Mouse (Mus musculus): ENCODE results near the gene Tfpt. TPM values are rescaled to one million over a fixed set of nuclear protein-coding genes. Genes with fewer than 3 reads are reported as not detected.

Gene Tfpt
- polyA plus RNA-seq (2017; shearing (Covaris generic)) = 26.4 TPM

DNA sequence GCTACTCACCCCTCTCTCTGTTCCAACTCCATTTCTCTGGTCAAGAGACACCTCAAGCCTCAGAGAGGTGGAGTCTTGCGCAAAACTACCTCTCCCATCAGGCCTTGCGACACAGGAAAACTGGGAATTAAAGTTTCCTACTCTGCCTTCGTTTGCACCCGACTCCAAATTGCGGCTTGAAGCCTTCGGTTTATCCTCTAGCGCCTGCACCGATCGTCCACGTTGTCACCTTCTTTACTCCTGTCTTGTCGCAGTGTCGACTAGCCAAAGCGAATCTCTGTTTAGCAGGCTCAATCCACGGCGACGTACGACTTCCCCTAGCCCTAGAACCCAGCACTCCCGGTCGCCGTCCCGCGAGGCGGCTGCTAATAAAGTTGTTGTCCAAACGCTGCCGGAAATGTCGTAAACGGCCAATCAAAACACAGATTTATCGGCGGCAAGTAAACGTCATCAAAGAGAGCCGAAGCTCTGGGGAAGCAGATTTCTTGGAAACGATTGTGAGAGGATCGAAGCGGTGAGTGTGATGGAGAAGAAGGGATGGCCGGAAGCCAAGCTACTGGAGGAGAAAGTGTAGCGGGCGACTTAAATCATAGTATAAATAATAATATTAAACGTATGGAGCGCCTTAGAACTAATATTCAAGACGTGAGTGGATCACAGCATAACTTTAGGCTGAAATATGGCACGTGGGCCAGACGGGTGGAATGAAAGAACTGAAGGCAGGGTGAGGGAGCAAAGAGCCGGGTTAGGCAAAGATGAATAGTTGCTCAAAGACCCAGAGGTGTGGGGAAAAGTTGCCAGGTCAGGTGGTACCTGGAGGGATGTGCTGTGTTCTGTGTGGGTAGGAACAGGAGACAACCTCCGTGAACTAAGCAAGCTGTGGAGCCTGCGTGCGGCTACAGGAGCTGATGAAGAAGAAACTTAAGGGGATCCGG lies at the start of gene Tfpt, which contains the start of gene Prpf31:
Gene Tfpt, minus strand, starts transcription at position 387 of the 935 bp plus-strand sequence.
Gene Prpf31, plus strand, starts transcription at position 443 of the 935 bp plus-strand sequence.

DNA sequence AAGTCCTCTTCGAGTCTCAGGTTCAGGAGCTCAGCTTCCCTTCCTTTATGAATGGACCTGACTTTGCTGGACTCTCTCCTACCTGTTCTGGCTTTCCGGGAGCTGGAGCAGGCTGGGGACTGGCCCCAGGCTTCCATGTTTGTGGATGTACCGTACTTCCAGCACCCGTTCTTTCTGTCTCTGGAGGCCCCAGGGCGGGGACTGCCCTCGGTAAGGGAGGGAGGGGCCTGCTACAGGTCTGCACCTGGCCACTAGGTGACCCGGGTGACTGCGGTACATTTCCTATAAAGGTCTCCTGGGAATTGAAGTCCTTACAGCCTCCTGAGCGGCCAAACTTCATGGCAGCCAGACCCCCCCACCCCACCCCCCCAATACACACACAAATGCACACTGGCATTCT lies 47.6 kb upstream of the Tfpt start, which contains the start of gene Tmc4:
Gene Tmc4, minus strand, starts transcription at position 212 of the 400 bp plus-strand sequence.

DNA sequence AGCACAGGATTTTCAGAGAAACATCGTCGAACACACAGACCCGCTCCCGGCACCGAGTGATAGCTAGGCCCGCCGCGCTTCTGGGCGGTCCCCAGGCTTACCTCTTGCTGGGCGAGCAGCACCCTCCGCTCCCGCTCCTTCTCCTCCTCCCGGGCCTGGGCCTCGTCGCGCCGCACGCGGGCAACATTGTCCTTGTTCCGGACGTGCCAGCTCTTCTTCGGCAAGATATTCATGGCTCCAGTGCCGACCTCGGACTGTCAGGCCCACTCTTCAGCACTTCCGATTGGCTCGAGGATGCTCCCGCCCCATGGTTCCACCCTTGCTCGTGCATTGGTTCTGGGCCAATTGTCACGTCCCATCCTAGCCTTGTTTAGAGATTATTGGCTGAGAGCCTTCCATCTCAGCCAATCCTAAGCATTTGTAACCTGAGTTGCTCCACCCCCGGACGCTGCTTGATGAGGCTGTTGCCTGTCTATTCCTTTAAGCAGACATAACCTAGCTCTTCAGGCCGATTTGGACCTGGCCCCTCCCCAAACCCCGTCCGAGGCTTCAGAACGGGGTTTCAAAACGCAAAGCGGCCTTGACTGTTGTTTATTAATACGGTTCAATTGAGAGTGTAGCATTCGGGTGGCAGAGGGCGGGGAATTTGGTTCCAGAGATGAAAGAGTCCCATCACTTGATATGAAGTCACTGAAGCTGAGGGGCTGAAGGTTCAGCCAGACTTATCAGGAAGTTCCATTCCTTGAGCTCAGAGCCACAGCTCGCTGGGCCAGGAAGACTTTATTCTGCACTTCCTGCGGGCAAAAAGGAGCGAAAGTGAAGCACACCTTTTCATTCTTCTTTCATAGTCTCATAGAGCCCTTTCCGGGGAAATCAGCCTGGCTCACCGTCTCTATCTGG lies 35.7 kb upstream of the Tfpt start, which contains the start of gene Leng1:
Gene Leng1, minus strand, starts transcription at position 626 of the 900 bp plus-strand sequence.

DNA sequence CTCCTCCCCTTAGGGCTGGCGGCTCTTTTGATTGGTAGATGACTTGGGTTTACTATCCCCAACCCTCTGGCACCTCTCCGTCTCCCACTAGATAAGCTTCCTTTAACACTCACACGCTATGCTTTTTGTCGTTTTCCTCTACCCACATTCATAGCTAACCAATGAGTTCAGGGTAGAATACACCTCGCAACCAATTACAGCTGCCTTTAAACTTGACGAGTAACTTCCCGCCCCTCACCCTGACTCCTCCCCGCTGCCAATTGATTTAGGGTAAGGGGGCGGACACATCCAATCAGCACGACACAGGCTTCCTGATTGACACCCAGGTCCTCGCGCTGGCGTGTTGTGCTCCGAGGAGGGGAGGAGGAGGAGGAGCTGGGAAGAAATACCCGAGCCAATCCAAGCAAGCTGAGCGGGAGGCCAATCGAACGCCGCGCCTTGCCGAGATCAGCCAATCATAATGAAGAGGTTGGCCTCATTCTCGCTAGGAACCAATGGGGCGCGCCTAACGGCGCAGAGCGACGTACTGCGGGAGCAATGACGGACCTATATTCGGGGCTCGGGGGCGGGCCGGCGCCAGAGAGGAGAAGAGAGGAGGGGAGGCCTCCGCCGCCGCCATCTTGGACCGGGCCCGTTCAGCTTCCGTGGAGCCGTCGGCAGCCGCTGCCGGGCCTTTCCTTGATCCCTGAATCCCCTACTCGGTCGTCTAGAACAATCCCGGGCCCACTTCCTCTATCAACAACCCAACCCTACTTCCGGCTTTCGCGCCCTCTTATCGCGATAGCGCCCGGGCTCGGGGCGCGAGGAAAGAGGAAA lies 15.2 kb upstream of the Tfpt start, which contains the start of gene Cnot3:
Gene Cnot3, plus strand, starts transcription at position 597 of the 816 bp plus-strand sequence.

DNA sequence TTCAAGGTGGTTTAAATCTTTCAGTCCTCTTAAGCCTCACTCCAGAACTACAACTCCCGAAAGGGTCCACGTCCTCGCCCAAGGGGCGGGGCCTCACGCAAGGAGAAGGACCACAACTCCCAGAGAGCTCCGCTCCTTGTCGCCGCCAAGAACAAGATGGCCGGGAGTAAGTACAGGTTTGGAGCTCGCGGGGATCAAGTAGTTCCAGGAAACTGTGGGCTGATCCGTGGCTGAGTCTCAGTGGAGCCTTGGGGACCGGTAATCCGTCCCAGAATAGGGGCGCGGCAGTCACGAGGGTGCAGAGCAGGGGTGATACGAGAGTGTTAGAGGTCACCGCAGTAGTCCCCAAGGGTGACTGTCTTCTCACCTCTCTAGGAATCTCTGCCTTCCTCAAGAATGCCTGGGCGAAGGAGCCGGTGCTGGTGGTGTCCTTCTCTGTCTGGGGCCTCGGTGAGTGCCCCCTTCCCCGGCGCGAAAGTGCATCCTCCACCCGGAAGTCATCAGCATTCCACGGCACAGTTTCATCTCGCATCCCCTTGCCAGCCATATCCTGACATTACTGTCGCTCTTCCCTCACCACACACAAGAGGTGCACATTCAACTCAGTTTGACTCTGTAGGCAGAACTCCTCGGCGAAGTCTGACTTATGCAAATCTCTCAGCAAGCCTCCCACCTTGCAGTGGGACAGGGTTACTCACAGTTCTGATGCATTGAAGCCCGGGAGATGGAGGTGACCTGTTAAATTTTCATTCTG lies 12.3 kb downstream of the Tfpt start, which contains the start of gene Ndufa3:
Gene Ndufa3, plus strand, starts transcription at position 132 of the 754 bp plus-strand sequence.

DNA sequence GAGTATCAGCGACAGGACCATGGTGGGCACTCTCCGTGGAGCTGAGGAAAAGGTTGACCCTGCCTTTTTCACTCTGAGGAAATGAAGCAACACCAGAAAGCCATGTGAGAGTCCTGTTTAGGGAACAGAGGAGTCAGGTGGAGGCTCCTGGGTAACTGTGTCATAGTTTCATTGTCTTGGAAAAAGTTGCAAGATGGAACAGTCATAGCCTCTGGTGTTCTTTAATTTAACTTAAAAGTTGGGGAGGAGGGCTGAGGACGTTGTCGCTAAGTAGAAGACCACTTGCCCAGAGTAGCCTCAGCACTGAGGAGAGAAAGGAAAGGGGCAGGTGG lies 13.7 kb downstream of the Tfpt start, which contains the start of gene Oscar:
Gene Oscar, minus strand, starts transcription at position 101 of the 332 bp plus-strand sequence.

Other genes starting within 250 kb of the Tfpt start
- not detected for gene Cacng8, start 239.2 kb downstream of the Tfpt start, polyA plus RNA-seq (2017; shearing (Covaris generic))
- gene Cacng6, start 205.7 kb downstream of the Tfpt start, polyA plus RNA-seq (2017; shearing (Covaris generic)) = not detected
- not detected for gene Tarm1, start 127.3 kb downstream of the Tfpt start, polyA plus RNA-seq (2017; shearing (Covaris generic))
- gene Oscar, start 13.8 kb downstream of the Tfpt start, polyA plus RNA-seq (2017; shearing (Covaris generic)) = 0.19 TPM
- gene Ndufa3, start 12.6 kb downstream of the Tfpt start, polyA plus RNA-seq (2017; shearing (Covaris generic)) = 285 TPM
- 48.7 TPM for gene Prpf31, start 56 bp upstream of the Tfpt start, polyA plus RNA-seq (2017; shearing (Covaris generic))
- 93.3 TPM for gene Cnot3, start 15.3 kb upstream of the Tfpt start, polyA plus RNA-seq (2017; shearing (Covaris generic))
- 28.2 TPM for gene Leng1, start 35.9 kb upstream of the Tfpt start, polyA plus RNA-seq (2017; shearing (Covaris generic))
- gene Tmc4, start 47.6 kb upstream of the Tfpt start, polyA plus RNA-seq (2017; shearing (Covaris generic)) = 4.5 TPM
- 23.0 TPM for gene Tsen34, start 62.9 kb upstream of the Tfpt start, polyA plus RNA-seq (2017; shearing (Covaris generic))
- gene Mboat7, start 63.6 kb upstream of the Tfpt start, polyA plus RNA-seq (2017; shearing (Covaris generic)) = 86.5 TPM
- 2,509 TPM for gene Rps9, start 74.1 kb upstream of the Tfpt start, polyA plus RNA-seq (2017; shearing (Covaris generic))
- gene Pirb, start 90.5 kb upstream of the Tfpt start, polyA plus RNA-seq (2017; shearing (Covaris generic)) = 0.12 TPM
- gene Gm15448, start 195.8 kb upstream of the Tfpt start, polyA plus RNA-seq (2017; shearing (Covaris generic)) = not detected
- not detected for gene Pira2, start 215.1 kb upstream of the Tfpt start, polyA plus RNA-seq (2017; shearing (Covaris generic))

Data from naive thymus-derived CD4-positive, alpha-beta T cell, adult 5 months (primary cell).